Mouse (Mus musculus) MEL (cell line): ENCODE data around the gene Gabrg3.

Experiments used
- ELF1 ChIP-seq: IDR thresholded peaks from 2 replicates; pipeline ENCODE4 v1.6.1; 2014; ENCODE audit warnings: low read depth, mild to moderate bottlenecking, inconsistent platforms, low read length, improper control_type of control experiment, moderate library complexity
- GABPA ChIP-seq: IDR thresholded peaks from 2 replicates; pipeline ENCODE4 v1.6.1; 2012; ENCODE audit warnings: low read depth, mild to moderate bottlenecking, inconsistent platforms, low read length, improper control_type of control experiment, moderate library complexity
- GATA1 ChIP-seq: IDR thresholded peaks from 2 replicates; pipeline ENCODE4 v1.6.1; 2011; ENCODE audit warnings: low read depth, low read length, improper control_type of control experiment
- POLR2A ChIP-seq, 2 experiments: IDR thresholded peaks; 2 replicates each; pipeline ENCODE4 v1.6.1; 2011 to 2012; ENCODE audit warnings: low read length in 2 of 2, mild to moderate bottlenecking in 2 of 2, control low read depth in 1 of 2, improper control_type of control experiment in 1 of 2, low read depth in 1 of 2, moderate library complexity in 1 of 2; ENCODE audit not compliant: control insufficient read depth in 1 of 2, insufficient read depth in 1 of 2, poor library complexity in 1 of 2
- USF1 ChIP-seq: IDR thresholded peaks from 2 replicates; pipeline ENCODE4 v1.6.1; 2014; ENCODE audit warnings: low read depth, mild to moderate bottlenecking, inconsistent platforms, low read length, improper control_type of control experiment, moderate library complexity
- ZNF384 ChIP-seq: IDR thresholded peaks from 2 replicates; pipeline ENCODE4 v1.6.1; 2012; ENCODE audit warnings: low read depth, mild to moderate bottlenecking, inconsistent platforms, low read length, improper control_type of control experiment

- TF ChIP-seq USF1: no peak
- no peak for TF ChIP-seq ELF1
- TF ChIP-seq GABPA: no peak
- TF ChIP-seq POLR2A (IDR thresholded peaks at IDR 0.05; ENCODE audit: control insufficient read depth in 1 of 2, insufficient read depth in 1 of 2, low read depth in 1 of 2, low read length in 2 of 2, poor library complexity in 1 of 2): no peak
- no peak for TF ChIP-seq ZNF384
- no peak for TF ChIP-seq GATA1
Observed at GRCm38 (mm10) chr7:57387341-57387654, 310 bp upstream of the Gabrg3 start.
